Mouse (Mus musculus) brown adipose tissue, adult 24 weeks (tissue): ENCODE measurements around the gene Chrdl2. TPM values are rescaled to one million over a fixed set of nuclear protein-coding genes. Genes with fewer than 3 reads are reported as not detected.
A peak's percentile ranks its signal among the peaks of the same experiment; 100 is the strongest.

Experiments
- H3K27ac ChIP-seq: fragments of 200-500 bp; replicated peaks from 2 replicates; pipeline ENCODE4 v1.5.1; 2012; ENCODE audit warnings: low read depth, mild to moderate bottlenecking, low read length
- H3K4me1 ChIP-seq: fragments of 200-500 bp; 2 replicates; pipeline ENCODE4 v1.6.1; 2012; ENCODE audit warnings: low read length, mixed read lengths; ENCODE audit not compliant: control insufficient read depth, insufficient read depth, insufficient read length
- H3K4me3 ChIP-seq: fragments of 200-500 bp; 2 replicates; pipeline ENCODE4 v1.5.1; 2012; ENCODE audit warnings: low read depth, mild to moderate bottlenecking, low read length, moderate library complexity; ENCODE audit not compliant: insufficient read depth
- polyA plus RNA-seq: library from polyadenylated mRNA; stranded (reverse); fragments of >200 nt; gene quantifications from 2 replicates; pipeline ENCODE4 v1.2.4, GENCODE M21; 2012; ENCODE audit not compliant: missing spikeins, insufficient read depth, insufficient read length

Gene Chrdl2
- polyA plus RNA-seq, 1 experiment: not detected

DNA sequence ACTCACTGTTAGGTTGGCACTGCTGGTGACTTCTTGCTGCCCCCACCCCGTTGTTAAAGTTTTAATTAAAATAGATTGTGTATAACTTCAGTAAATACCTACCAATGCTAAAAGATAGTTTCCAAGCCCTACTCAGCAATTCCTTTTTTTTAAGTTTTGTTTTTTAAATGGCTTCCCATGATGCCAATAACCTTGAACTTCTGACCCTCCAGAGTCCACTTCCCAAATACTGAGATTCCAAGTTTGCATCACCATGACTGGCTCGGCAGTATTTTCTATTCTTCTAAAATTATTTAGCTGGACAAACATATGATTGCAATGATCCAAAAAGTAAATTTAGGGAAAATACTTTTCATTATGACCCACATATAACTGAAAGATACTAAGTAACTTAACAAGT lies 27.9 kb upstream of the Chrdl2 start:
- Histone ChIP-seq H3K27ac (no peak overlapping the region), H3K4me1 (peaks cover 10% of the 10 kb centered on the region), H3K4me3 (no peak overlapping the region)

DNA sequence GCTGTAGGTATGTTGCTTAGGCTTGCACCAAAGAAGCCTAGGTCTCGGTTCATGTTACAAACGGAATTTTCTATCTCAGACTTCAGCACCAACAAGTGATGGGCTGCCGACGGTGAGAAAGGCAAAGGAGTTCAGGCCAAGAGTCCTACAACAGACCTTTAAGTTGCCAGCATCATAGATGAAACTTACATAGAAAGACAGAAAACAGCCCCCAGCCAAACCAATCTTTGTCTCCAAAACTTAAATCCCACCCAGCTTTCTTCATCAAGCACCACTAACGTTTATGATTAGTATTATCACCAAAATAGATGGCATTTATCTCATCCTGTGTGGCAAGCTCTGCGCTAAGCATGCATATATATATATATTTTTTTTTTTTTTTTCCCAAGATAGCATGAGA lies 26.9 kb upstream of the Chrdl2 start:
- Histone ChIP-seq H3K27ac (no peak overlapping the region), H3K4me1 (peaks cover 8% of the 10 kb centered on the region), H3K4me3 (peak overlapping the region; percentile 87)

DNA sequence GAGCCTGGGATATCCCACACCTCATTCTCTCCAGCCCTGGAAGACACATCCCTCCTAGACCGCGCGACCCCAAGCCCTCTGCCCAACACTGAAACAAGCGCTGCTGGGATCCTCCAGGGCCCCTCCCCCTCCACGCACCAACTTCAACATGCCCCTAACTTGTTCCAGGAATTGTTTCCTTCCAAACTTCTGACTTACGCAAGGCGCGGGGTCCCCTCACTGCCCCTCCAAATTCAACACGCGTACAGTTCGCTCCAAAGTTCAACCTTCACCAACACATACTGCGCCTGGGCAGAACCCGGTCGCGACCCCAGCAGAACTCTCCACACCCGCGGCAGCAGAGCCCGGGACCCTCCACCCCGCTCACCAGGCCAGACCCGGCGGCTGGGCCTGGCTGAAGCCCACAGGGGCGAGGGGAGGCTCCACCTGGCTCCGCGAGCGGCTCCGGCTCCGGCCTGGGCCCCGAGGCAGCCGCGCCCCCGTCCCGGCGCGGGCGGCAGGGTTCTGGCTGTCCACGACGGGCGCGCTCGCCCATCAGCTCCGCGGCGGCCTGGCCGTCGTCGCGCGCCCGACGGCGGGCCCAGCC lies 26.3 kb upstream of the Chrdl2 start:
- Histone ChIP-seq H3K27ac (peak overlapping the region; percentile 61), H3K4me1 (peaks cover 2% of the 10 kb centered on the region), H3K4me3 (peak overlapping the region; percentile 87)

DNA sequence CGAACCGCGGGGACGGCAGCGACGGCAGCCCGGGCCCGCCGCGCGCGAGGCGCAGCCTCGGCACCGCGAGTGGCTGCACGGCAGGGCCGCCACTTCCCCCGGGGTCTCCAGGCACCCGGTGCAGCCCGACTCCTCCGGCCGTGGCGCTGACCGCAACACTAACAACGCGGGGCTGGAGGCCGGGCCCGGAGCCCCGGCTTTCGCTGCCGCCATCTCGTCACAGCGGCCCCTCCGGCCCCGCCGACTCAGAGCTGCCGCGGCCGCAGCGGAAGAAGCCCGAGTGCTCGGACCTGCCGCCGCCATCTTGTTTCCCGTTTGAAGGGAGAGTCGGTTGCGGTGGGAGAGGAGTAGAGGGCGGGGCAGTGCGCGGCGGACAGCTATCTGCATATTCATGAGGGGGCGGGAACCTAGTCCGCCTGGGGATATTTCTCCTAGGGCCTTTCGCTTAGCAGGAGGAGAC lies 25.8 kb upstream of the Chrdl2 start, which contains the start of gene Rnf169:
TSS of gene Rnf169 (minus strand) at position 317 of the 460 bp plus-strand sequence.
- Histone ChIP-seq H3K27ac (peak within 1 kb of the TSS; percentile 61), H3K4me1 (peaks cover 2% of the 10 kb centered on the region; the same call in 1 of the 2 replicates), H3K4me3 (peak within 1 kb of the TSS; percentile 87)

DNA sequence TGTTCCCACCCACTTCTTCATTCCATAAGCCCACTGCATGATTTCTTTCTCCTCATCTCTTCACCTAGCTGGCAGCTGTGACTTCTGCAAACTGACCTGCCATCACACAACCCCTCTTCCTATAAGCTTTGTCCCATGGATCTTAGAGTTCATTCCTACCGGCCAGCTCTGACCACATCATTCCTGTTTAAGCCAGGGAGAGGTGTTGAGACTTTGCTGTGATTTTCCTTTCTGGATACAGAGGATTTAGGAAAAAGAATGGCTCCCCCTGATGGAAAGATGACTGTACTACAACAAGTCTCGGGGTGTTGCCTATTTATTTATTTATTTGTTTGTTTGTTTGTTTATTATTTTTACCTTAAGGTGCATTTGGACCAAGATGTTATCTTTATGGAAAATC lies 24.7 kb upstream of the Chrdl2 start:
- H3K4me1 ChIP-seq: no peaks in the 10 kb centered on the region
- H3K4me3 ChIP-seq: no peak overlapping the region
- H3K27ac ChIP-seq: no peak overlapping the region

DNA sequence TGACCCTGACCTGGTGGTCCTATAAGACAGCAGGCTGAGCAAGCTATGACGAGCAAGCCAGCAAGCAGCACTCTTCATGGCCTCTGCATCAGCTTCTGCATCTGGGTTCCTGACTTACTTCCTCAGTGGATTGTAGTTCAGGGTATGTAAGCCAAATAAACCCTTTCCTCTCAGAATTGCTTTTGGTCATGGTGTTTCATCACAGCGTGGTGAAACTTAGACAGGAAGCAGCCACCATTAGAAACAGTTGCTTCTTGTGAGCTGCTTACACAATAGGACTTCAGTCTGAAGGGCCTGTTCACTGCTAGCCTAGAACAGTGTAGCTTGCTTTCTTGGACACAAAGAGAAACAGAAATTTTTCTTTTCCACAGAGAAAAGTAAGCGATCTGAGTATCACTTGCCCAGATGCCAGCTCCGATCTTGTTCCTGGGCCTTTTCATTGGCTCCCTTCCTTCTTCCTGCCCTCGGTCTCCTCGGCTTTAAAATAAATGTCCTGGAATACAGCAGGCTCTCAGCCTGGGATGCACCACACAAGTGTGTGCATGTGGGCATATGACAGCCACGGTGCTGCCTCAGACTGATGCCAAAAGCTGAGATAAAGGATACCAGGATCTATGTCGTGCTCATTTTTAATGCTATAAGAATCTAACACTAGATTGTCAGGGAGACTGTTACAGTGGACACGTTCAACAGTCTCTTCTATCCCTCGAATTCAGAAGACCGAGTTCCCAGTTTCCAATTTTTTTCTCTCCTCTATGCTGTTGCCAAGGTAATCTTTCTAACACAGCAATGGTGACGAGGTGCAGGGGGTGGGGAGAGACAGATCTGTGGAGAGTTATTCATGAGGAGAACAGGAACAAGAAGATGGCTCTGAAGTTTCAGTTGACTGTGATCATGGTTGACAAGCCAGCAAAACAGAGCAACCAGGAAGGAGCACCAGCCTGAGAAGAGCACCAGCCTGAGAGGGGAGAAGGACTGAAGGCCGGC lies 23.4 kb upstream of the Chrdl2 start:
- no peak overlapping the region for H3K27ac ChIP-seq

DNA sequence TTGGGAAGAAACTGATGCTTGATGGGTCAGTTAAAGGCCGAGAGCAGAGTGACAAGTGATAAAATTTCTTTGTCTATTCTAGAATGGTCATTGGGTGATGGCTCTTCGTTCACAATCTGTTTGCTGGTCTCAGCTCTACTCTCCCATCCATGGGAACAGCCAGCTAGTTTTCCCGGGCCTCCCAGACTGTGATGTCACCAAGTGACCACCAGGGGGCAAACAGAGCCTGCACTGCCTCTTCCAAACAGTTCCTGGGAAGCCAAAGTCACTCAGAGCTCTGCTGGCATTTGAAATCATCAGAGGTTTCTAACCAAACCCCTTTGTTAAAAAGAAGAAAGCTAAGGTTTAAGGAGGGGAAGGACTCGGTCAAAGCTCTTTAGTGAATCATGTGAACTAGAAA lies 17.2 kb upstream of the Chrdl2 start:
- Histone ChIP-seq H3K4me1 (no peaks in the 10 kb centered on the region), H3K27ac (no peak overlapping the region), H3K4me3 (no peak overlapping the region)

More for the DNA sequence above, 23.4 kb upstream of the Chrdl2 start:
- no peak overlapping the region for H3K4me3 ChIP-seq
- H3K4me1 ChIP-seq: no peaks in the 10 kb centered on the region

DNA sequence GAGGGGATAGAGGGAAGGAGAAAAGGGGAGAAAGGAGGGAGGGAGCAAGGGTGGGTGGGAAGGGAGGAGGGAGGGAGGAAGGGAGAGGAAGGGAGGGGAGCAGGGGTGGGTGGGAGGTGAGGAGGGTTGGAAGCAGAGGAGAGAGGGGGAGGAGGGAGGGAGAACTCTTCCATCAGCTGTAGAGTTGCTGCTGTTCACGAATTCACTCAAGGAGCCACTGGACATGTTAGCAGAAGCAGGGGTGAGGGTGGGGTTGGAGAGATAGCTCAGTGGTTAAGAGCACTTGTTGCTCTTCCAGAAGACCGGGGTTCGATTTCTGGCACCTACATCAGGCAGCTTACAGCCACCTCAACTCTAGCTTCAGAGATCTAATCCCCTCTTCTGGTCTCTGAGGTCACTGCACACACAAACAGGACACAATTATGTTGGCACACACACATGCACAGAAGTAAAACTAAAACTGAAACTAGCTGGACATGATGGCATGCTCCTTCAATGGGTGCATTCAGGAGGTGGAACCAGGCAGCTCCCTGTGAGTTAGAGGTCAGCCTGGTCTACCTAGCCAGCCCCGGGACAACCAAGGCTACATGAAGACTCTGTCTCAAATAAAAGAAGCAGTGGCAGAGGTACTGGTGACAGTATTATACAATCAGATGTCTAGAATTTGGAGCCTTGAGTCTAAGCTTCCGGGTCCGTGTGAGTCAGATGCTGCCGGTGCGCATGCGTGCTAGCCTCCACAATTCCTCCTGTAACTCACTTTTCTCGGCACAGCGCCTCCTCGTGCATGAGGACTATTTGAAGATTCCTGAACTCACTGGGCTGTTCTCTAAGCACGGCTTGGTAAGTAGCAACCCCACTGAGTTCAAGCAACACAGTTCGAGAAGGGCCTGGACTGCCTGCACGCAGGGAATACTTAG lies 15.9 kb upstream of the Chrdl2 start:
- Histone ChIP-seq H3K4me1 (no peaks in the 10 kb centered on the region), H3K27ac (no peak overlapping the region), H3K4me3 (no peak overlapping the region; the same call in 1 of the 2 replicates)

DNA sequence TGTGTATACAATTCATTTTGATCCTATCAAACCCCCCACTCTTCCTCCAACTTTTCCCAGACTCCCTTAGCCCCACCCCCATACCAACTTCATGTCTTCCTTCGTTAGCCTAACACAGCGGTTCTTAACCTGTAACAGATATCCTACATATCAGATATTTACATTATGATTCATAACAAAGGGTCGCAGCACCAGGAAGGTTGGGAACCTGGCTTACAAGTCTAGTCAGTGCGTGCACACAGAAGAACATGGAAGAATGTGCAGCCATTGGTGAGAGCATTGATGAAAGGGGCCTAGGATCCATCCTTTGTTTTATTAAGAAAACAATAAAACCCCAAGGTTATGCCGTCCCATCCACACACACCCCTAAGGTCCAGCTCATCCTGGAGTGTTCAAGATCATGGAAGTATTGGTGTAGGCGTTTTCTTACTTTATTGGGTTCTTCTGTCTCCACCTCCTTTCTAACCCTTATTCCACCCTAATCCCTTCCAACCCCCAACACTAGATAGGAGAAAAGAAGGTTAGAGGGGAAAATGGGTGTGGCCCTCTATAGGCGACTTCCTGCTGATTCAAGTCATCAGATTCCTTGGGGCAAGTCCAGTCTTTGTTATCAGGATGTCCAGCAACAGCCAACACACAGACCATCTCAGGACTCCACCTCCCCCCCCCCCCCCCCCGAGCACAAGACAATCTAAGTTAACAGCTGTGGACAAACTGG lies 14.8 kb upstream of the Chrdl2 start:
- H3K27ac ChIP-seq: no peak overlapping the region
- no peak overlapping the region for H3K4me3 ChIP-seq
- H3K4me1 ChIP-seq: no peaks in the 10 kb centered on the region

DNA sequence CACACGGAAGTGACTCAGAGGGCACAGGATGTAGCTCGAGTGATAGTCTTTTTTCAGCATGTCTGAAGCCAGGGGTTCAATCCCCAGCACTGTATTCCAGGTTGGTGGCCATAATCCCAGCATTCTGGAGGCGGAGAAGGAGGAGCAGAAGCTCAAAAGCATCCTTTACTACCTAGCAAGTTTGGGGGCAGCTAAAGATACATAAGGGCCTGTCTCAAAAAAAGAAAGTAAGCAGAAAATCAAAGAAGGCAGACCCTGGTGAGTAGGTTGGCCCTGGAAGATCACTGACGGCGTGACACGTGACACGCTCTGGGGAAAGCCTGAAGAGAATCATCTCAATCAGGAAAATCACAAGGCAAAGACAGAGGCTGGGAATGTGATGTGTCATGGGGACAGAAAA lies 12.8 kb upstream of the Chrdl2 start:
- H3K27ac ChIP-seq: no peak overlapping the region
- H3K4me1 ChIP-seq: no peaks in the 10 kb centered on the region
- H3K4me3 ChIP-seq: no peak overlapping the region

DNA sequence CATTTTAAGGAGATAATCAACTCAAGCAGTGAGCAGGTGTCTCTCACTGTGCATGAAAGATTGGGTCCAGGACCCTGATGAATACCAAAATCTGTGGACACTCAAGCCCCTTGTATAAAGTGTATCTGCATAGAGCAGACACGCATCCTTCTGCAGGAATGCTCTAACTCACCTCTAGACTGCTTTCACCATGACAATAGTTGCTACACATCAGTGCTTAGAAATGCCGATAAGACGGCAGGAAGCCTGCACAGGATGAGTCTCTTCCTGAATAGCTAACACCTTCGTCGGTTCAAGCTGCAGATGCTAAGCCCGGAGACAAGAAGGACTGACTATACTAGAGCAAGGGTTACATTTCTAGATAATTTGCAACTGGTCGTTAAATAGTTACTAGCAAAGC lies 10.8 kb upstream of the Chrdl2 start:
- Histone ChIP-seq H3K4me3 (no peak overlapping the region), H3K4me1 (no peaks in the 10 kb centered on the region), H3K27ac (no peak overlapping the region)

DNA sequence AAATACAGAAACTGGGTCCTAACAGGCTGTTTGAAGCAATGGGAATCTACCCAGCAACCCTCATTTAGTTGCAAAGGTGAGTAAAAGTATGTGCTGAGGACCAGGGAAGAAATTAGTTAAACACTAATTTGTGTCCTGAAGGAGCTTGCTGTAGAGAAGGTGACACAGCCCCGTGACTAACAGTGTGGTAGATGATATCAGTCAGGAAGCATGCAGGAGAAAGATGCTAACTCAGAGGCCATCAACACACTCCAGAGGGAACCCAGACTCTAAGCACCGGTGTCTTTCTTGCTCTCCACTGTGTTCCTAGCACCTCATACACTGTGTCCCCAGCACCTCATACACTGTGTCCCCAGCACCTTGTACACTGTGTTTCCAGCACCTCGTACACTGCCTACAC lies 7.3 kb upstream of the Chrdl2 start:
- no peak overlapping the region for H3K27ac ChIP-seq
- H3K4me1 ChIP-seq: no peaks in the 10 kb centered on the region
- no peak overlapping the region for H3K4me3 ChIP-seq

DNA sequence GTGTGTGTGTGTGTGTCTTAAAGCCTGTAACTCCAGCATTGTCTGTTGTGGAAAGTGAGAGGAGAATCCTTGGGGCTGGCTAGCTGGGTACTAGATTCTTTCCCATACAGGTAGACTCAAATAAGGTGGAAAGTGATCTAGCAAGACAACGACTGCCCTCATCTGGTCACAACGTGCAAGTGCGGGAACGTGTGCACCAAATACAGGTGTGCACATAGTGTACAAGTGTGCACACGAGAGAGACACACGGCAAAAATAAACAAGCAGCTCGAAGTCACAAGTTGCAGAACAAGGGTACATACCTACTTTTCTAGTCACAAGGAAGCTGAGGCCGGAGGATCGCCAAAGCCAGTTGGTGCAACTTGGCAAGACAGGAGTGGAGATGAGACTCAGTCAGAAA lies 2.2 kb upstream of the Chrdl2 start:
- no peak overlapping the region for H3K4me3 ChIP-seq

DNA sequence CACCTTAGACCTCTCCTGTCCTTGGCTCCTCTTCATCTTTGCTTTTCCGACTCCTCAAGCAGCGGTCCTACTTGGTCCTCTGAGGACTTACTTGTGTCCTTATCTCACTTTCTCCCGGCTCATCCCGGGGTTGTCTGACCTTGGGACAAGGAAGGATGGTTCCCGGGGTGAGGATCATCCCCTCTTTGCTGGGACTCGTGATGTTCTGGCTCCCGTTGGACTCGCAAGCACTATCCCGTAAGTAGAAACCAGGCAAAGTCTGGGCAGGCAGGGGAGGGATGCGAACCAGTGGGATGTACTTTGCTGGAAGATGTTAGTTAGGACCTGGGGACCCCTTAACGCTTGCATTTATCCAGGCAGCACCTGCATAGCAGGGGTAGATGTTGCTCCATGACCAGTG lies 439 bp downstream of the Chrdl2 start:
- no peaks in the 10 kb centered on the region for H3K4me1 ChIP-seq
- no peak overlapping the region for H3K4me3 ChIP-seq
- H3K27ac ChIP-seq: no peak overlapping the region

More for the DNA sequence above, 2.2 kb upstream of the Chrdl2 start:
- Histone ChIP-seq H3K27ac (no peak overlapping the region), H3K4me1 (no peaks in the 10 kb centered on the region)
